Mouse (Mus musculus): Measurements from ENCODE around the gene Tcaf2. TPM values are rescaled to one million over a fixed set of nuclear protein-coding genes. Genes with fewer than 3 reads are reported as not detected.

Gene Tcaf2
- 1.8 and 3.0 TPM in 2 replicates for polyA plus RNA-seq (2014; fragmentation: Nextera tagmentation; extraction: Ambion mirVana)

- peak within 1 kb of the TSS; percentile 32; the same call in 1 of the 2 replicates for H3K4me2 ChIP-seq (ENCODE audit: low read depth, severe bottlenecking)
- no peaks in the 10 kb centered on the region for H3K9me3 ChIP-seq (ENCODE audit: control insufficient read depth, low read length)
- H3K27ac ChIP-seq (replicated peaks; ENCODE audit: low read depth, low read length) = no peak within 1 kb of the TSS
- no peaks in the 10 kb centered on the region for H3K4me1 ChIP-seq (ENCODE audit: control insufficient read depth, insufficient read depth, low read length)
- H3K9ac ChIP-seq (ENCODE audit: low read length) = no peak within 1 kb of the TSS
- peak within 1 kb of the TSS; percentile 16 for H3K4me3 ChIP-seq (ENCODE audit: low read depth, low read length)
- H3K27me3 ChIP-seq (ENCODE audit: control insufficient read depth, insufficient read depth, low read length) = no peaks in the 10 kb centered on the region
- H3K36me3 ChIP-seq (ENCODE audit: control insufficient read depth, insufficient read depth, low read length) = no peaks in the 10 kb centered on the region
- under 1% methylated on average over 23 of the region's 23 CpGs for WGBS
- peak; percentile 92 for DNase-seq (ENCODE audit: low spot score)
- peak; percentile 100 for ATAC-seq (ENCODE audit: insufficient number of reproducible peaks, low FRiP score, low TSS enrichment, low read depth)
These were observed at the start of gene Tcaf2 for GRCm38 (mm10) chr6:42644912-42645549. TSS of gene Tcaf2 (minus strand) at chr6:42645254.

GRCm38 (mm10) chr6:42692517-42693190 is 47.6 kb upstream of the Tcaf2 start:
- Histone ChIP-seq H3K9ac (ENCODE audit: low read length) (peak overlapping the region; percentile 84), H3K4me1 (ENCODE audit: control insufficient read depth, insufficient read depth, low read length) (no peaks in the 10 kb centered on the region; the same call in 1 of the 2 replicates), H3K9me3 (ENCODE audit: control insufficient read depth, low read length) (no peaks in the 10 kb centered on the region), H3K4me2 (ENCODE audit: low read depth, severe bottlenecking) (peak overlapping the region; percentile 78), H3K4me3 (ENCODE audit: low read depth, low read length) (peak overlapping the region; percentile 70), H3K36me3 (ENCODE audit: control insufficient read depth, insufficient read depth, low read length) (no peaks in the 10 kb centered on the region), H3K27me3 (ENCODE audit: control insufficient read depth, insufficient read depth, low read length) (no peaks in the 10 kb centered on the region), H3K27ac (replicated peaks; ENCODE audit: low read depth, low read length) (peak overlapping the region; percentile 87)
- DNase-seq (ENCODE audit: low spot score) (peak; percentile 87), ATAC-seq (ENCODE audit: insufficient number of reproducible peaks, low FRiP score, low TSS enrichment, low read depth) (peak; percentile 91)
- WGBS = under 1% methylated on average over 32 of the region's 32 CpGs

GRCm38 (mm10) chr6:42692154-42692516 is 47.1 kb upstream of the Tcaf2 start:
- H3K9ac ChIP-seq (ENCODE audit: low read length) = peak overlapping the region; percentile 84
- under 1% methylated on average over 9 of the region's 10 CpGs for WGBS
- H3K4me3 ChIP-seq (ENCODE audit: low read depth, low read length) = peak overlapping the region; percentile 70
- H3K4me1 ChIP-seq (ENCODE audit: control insufficient read depth, insufficient read depth, low read length) = no peaks in the 10 kb centered on the region; the same call in 1 of the 2 replicates
- no peaks in the 10 kb centered on the region for H3K36me3 ChIP-seq (ENCODE audit: control insufficient read depth, insufficient read depth, low read length)
- peak overlapping the region; percentile 78 for H3K4me2 ChIP-seq (ENCODE audit: low read depth, severe bottlenecking)
- ATAC-seq (ENCODE audit: insufficient number of reproducible peaks, low FRiP score, low TSS enrichment, low read depth) = peak; percentile 86
- peak overlapping the region; percentile 87 for H3K27ac ChIP-seq (replicated peaks; ENCODE audit: low read depth, low read length)
- peak; percentile 83 for DNase-seq (ENCODE audit: low spot score)
- H3K9me3 ChIP-seq (ENCODE audit: control insufficient read depth, low read length) = no peaks in the 10 kb centered on the region
- no peaks in the 10 kb centered on the region for H3K27me3 ChIP-seq (ENCODE audit: control insufficient read depth, insufficient read depth, low read length)

GRCm38 (mm10) chr6:42689761-42690160 is 44.7 kb upstream of the Tcaf2 start:
- no peak for ATAC-seq (ENCODE audit: insufficient number of reproducible peaks, low FRiP score, low TSS enrichment, low read depth)

GRCm38 (mm10) chr6:42687907-42688306 is 42.9 kb upstream of the Tcaf2 start:
- Histone ChIP-seq H3K4me1 (ENCODE audit: control insufficient read depth, insufficient read depth, low read length) (no peaks in the 10 kb centered on the region; the same call in 1 of the 2 replicates), H3K27me3 (ENCODE audit: control insufficient read depth, insufficient read depth, low read length) (no peaks in the 10 kb centered on the region), H3K9ac (ENCODE audit: low read length) (no peak overlapping the region), H3K4me3 (ENCODE audit: low read depth, low read length) (no peak overlapping the region), H3K27ac (replicated peaks; ENCODE audit: low read depth, low read length) (no peak overlapping the region), H3K36me3 (ENCODE audit: control insufficient read depth, insufficient read depth, low read length) (no peaks in the 10 kb centered on the region), H3K9me3 (ENCODE audit: control insufficient read depth, low read length) (no peaks in the 10 kb centered on the region), H3K4me2 (ENCODE audit: low read depth, severe bottlenecking) (no peak overlapping the region)
- DNase-seq (ENCODE audit: low spot score) (no peak), ATAC-seq (ENCODE audit: insufficient number of reproducible peaks, low FRiP score, low TSS enrichment, low read depth) (no peak)
- WGBS = 84% methylated on average over 5 of the region's 5 CpGs

More at GRCm38 (mm10) chr6:42689761-42690160, 44.7 kb upstream of the Tcaf2 start:
- Histone ChIP-seq H3K4me2 (ENCODE audit: low read depth, severe bottlenecking) (no peak overlapping the region), H3K27me3 (ENCODE audit: control insufficient read depth, insufficient read depth, low read length) (no peaks in the 10 kb centered on the region), H3K36me3 (ENCODE audit: control insufficient read depth, insufficient read depth, low read length) (no peaks in the 10 kb centered on the region), H3K9me3 (ENCODE audit: control insufficient read depth, low read length) (no peaks in the 10 kb centered on the region), H3K4me1 (ENCODE audit: control insufficient read depth, insufficient read depth, low read length) (no peaks in the 10 kb centered on the region; the same call in 1 of the 2 replicates), H3K4me3 (ENCODE audit: low read depth, low read length) (no peak overlapping the region), H3K9ac (ENCODE audit: low read length) (no peak overlapping the region), H3K27ac (replicated peaks; ENCODE audit: low read depth, low read length) (no peak overlapping the region)
- DNase-seq (ENCODE audit: low spot score) = no peak

GRCm38 (mm10) chr6:42680077-42680476 is 35.0 kb upstream of the Tcaf2 start:
- no peak overlapping the region for H3K4me2 ChIP-seq (ENCODE audit: low read depth, severe bottlenecking)
- ATAC-seq (ENCODE audit: insufficient number of reproducible peaks, low FRiP score, low TSS enrichment, low read depth) = no peak

GRCm38 (mm10) chr6:42676011-42676410 is 31.0 kb upstream of the Tcaf2 start:
- Histone ChIP-seq H3K27me3 (ENCODE audit: control insufficient read depth, insufficient read depth, low read length) (no peaks in the 10 kb centered on the region), H3K36me3 (ENCODE audit: control insufficient read depth, insufficient read depth, low read length) (peaks cover 25% of the 10 kb centered on the region), H3K4me2 (ENCODE audit: low read depth, severe bottlenecking) (no peak overlapping the region), H3K27ac (replicated peaks; ENCODE audit: low read depth, low read length) (no peak overlapping the region), H3K9me3 (ENCODE audit: control insufficient read depth, low read length) (no peaks in the 10 kb centered on the region), H3K4me1 (ENCODE audit: control insufficient read depth, insufficient read depth, low read length) (no peaks in the 10 kb centered on the region), H3K9ac (ENCODE audit: low read length) (no peak overlapping the region), H3K4me3 (ENCODE audit: low read depth, low read length) (no peak overlapping the region)
- WGBS = 92% methylated on average over 3 of the region's 3 CpGs
- no peak for DNase-seq (ENCODE audit: low spot score)
- no peak for ATAC-seq (ENCODE audit: insufficient number of reproducible peaks, low FRiP score, low TSS enrichment, low read depth)

More at GRCm38 (mm10) chr6:42680077-42680476, 35.0 kb upstream of the Tcaf2 start:
- Histone ChIP-seq H3K9ac (ENCODE audit: low read length) (no peak overlapping the region), H3K36me3 (ENCODE audit: control insufficient read depth, insufficient read depth, low read length) (peaks cover 18% of the 10 kb centered on the region), H3K27ac (replicated peaks; ENCODE audit: low read depth, low read length) (no peak overlapping the region), H3K9me3 (ENCODE audit: control insufficient read depth, low read length) (no peaks in the 10 kb centered on the region), H3K4me1 (ENCODE audit: control insufficient read depth, insufficient read depth, low read length) (no peaks in the 10 kb centered on the region), H3K27me3 (ENCODE audit: control insufficient read depth, insufficient read depth, low read length) (no peaks in the 10 kb centered on the region), H3K4me3 (ENCODE audit: low read depth, low read length) (no peak overlapping the region)
- WGBS = 92% methylated on average over 7 of the region's 7 CpGs
- no peak for DNase-seq (ENCODE audit: low spot score)

- 93% methylated on average over 1 of the region's 1 CpGs for WGBS
- no peak for DNase-seq (ENCODE audit: low spot score)
- H3K36me3 ChIP-seq (ENCODE audit: control insufficient read depth, insufficient read depth, low read length) = peaks cover 18% of the 10 kb centered on the region
- no peaks in the 10 kb centered on the region for H3K9me3 ChIP-seq (ENCODE audit: control insufficient read depth, low read length)
- no peak overlapping the region for H3K4me2 ChIP-seq (ENCODE audit: low read depth, severe bottlenecking)
- no peaks in the 10 kb centered on the region for H3K4me1 ChIP-seq (ENCODE audit: control insufficient read depth, insufficient read depth, low read length)
- H3K27me3 ChIP-seq (ENCODE audit: control insufficient read depth, insufficient read depth, low read length) = no peaks in the 10 kb centered on the region
- H3K27ac ChIP-seq (replicated peaks; ENCODE audit: low read depth, low read length) = no peak overlapping the region
- H3K4me3 ChIP-seq (ENCODE audit: low read depth, low read length) = no peak overlapping the region
- no peak for ATAC-seq (ENCODE audit: insufficient number of reproducible peaks, low FRiP score, low TSS enrichment, low read depth)
- no peak overlapping the region for H3K9ac ChIP-seq (ENCODE audit: low read length)
These were observed 26.7 kb upstream of the Tcaf2 start for GRCm38 (mm10) chr6:42671767-42672166.
